Comparison of ENCODE assay signal across 19 mouse cellular contexts in genomic region chr14:111583076-111583475, GRCm38 (mm10).
A peak's percentile ranks its signal among the peaks of the same experiment; 100 is the strongest.
DNase-seq lines count a peak whose midpoint lies in the region; ATAC-seq and TF ChIP-seq lines count a peak whose summit lies in the region.
"Had no signal": no experiment of that assay in that cellular context is flagged by ENCODE, and none has a peak within 500 bp of the region (broad histone marks: within the 10 kb centered on the region; RNA-seq: fewer than 3 reads in every experiment).

No protein-coding gene starts in this region.

- no peak overlapping the region for H3K27ac ChIP-seq in hindbrain, postnatal 0 days
- H3K27ac ChIP-seq in hindbrain, embryonic 11.5 days (ENCODE audit: low read depth, low read length) = no peak overlapping the region
- no peak overlapping the region for H3K27ac ChIP-seq in lung, postnatal 0 days (ENCODE audit: low read length)
- no peak overlapping the region for H3K27ac ChIP-seq in stomach, postnatal 0 days (replicated peaks)
- H3K27ac ChIP-seq: embryonic facial prominence, embryonic 13.5 days; heart, embryonic 10.5 days; hindbrain, embryonic 15.5 days; neural tube, embryonic 15.5 days had no signal

- H3K4me2 ChIP-seq in hindbrain, postnatal 0 days (ENCODE audit: low read depth, low read length) = no peak overlapping the region
- no peak overlapping the region for H3K4me2 ChIP-seq in hindbrain, embryonic 11.5 days (replicated peaks; ENCODE audit: low read depth, low read length)
- H3K4me2 ChIP-seq in lung, postnatal 0 days (replicated peaks; ENCODE audit: low read depth, low read length) = no peak overlapping the region
- H3K4me2 ChIP-seq in stomach, postnatal 0 days (replicated peaks; ENCODE audit: low read depth) = no peak overlapping the region
- H3K4me2 ChIP-seq: embryonic facial prominence, embryonic 13.5 days; hindbrain, embryonic 15.5 days; neural tube, embryonic 15.5 days had no signal

- TF ChIP-seq EP300 in lung, postnatal 0 days (IDR thresholded peaks at IDR 0.05) = no peak
- TF ChIP-seq EP300 in stomach, postnatal 0 days (optimal IDR thresholded peaks at IDR 0.05) = no peak

- H3K36me3 ChIP-seq in hindbrain, postnatal 0 days (ENCODE audit: insufficient read depth, low read length) = no peaks in the 10 kb centered on the region
- no peaks in the 10 kb centered on the region for H3K36me3 ChIP-seq in hindbrain, embryonic 11.5 days (ENCODE audit: control insufficient read depth, insufficient read depth, low read length)
- no peaks in the 10 kb centered on the region for H3K36me3 ChIP-seq in lung, postnatal 0 days (ENCODE audit: insufficient read depth, low read length)
- H3K36me3 ChIP-seq in stomach, postnatal 0 days (ENCODE audit: control insufficient read depth, insufficient read depth, low read length) = no peaks in the 10 kb centered on the region
- H3K36me3 ChIP-seq: embryonic facial prominence, embryonic 13.5 days; heart, embryonic 10.5 days; hindbrain, embryonic 15.5 days; neural tube, embryonic 15.5 days had no signal

- peak; percentile 30 for TF ChIP-seq CTCF in hindbrain, postnatal 0 days (IDR thresholded peaks at IDR 0.05; ENCODE audit: low read depth)
- TF ChIP-seq CTCF in lung, postnatal 0 days (IDR thresholded peaks at IDR 0.05) = 0 out of 2 replicates have a peak, but pooled peaks have one; percentile 9
- TF ChIP-seq CTCF in stomach, postnatal 0 days (IDR thresholded peaks at IDR 0.05; ENCODE audit: low read depth) = peak; percentile 52

- no peaks in the 10 kb centered on the region for H3K9me3 ChIP-seq in hindbrain, postnatal 0 days (ENCODE audit: low read length)
- H3K9me3 ChIP-seq in hindbrain, embryonic 11.5 days (ENCODE audit: control insufficient read depth, low read length) = no peaks in the 10 kb centered on the region
- no peaks in the 10 kb centered on the region for H3K9me3 ChIP-seq in lung, postnatal 0 days (ENCODE audit: low read length)
- no peaks in the 10 kb centered on the region for H3K9me3 ChIP-seq in stomach, postnatal 0 days (ENCODE audit: control insufficient read depth, low read length)
- H3K9me3 ChIP-seq: embryonic facial prominence, embryonic 13.5 days; heart, embryonic 10.5 days; hindbrain, embryonic 15.5 days; megakaryocyte, embryonic 14.5 days; neural tube, embryonic 15.5 days had no signal

- H3K27me3 ChIP-seq in hindbrain, postnatal 0 days (ENCODE audit: insufficient read depth, low read length) = no peaks in the 10 kb centered on the region
- H3K27me3 ChIP-seq in hindbrain, embryonic 11.5 days (ENCODE audit: control insufficient read depth, insufficient read depth, low read length) = no peaks in the 10 kb centered on the region
- no peaks in the 10 kb centered on the region for H3K27me3 ChIP-seq in lung, postnatal 0 days (replicated peaks; ENCODE audit: insufficient read depth, low read length)
- no peaks in the 10 kb centered on the region for H3K27me3 ChIP-seq in stomach, postnatal 0 days (ENCODE audit: control insufficient read depth, insufficient read depth, low read length)
- H3K27me3 ChIP-seq: embryonic facial prominence, embryonic 13.5 days; hindbrain, embryonic 15.5 days; megakaryocyte, embryonic 14.5 days; neural tube, embryonic 15.5 days had no signal

- DNase-seq in cerebellum, adult 9-10 months = peak; percentile 4
- no peak for DNase-seq in cerebellum, adult 11-12 months
- peak; percentile 30 for DNase-seq in hindbrain, postnatal 0 days (ENCODE audit: low spot score)
- DNase-seq in hindbrain, embryonic 11.5 days (ENCODE audit: low spot score) = no peak
- peak; percentile 4 for DNase-seq in lung, postnatal 0 days (ENCODE audit: low spot score)
- no peak for DNase-seq in lung, postnatal 25 days (ENCODE audit: low spot score)
- no peak for DNase-seq in stomach, postnatal 0 days (ENCODE audit: low spot score)
- DNase-seq in neural tube, embryonic 10.5 days (ENCODE audit: extremely low spot score, low spot score) = no peak
- DNase-seq: B cell, adult 2 months; cerebellum, adult 18-20 months; gastrocnemius, postnatal 25 days; heart, postnatal 14 days; kidney, adult 8-10 months; spleen, adult 18-20 months had no signal

- H3K4me3 ChIP-seq in hindbrain, postnatal 0 days (ENCODE audit: low read length) = no peak overlapping the region
- no peak overlapping the region for H3K4me3 ChIP-seq in hindbrain, embryonic 11.5 days (ENCODE audit: low read depth, low read length)
- H3K4me3 ChIP-seq in lung, postnatal 0 days (ENCODE audit: low read depth, low read length) = no peak overlapping the region
- H3K4me3 ChIP-seq in stomach, postnatal 0 days (ENCODE audit: low read depth, low read length) = no peak overlapping the region
- H3K4me3 ChIP-seq: embryonic facial prominence, embryonic 13.5 days; heart, embryonic 10.5 days; hindbrain, embryonic 15.5 days; megakaryocyte, embryonic 14.5 days; neural tube, embryonic 15.5 days had no signal

- H3K4me1 ChIP-seq in hindbrain, postnatal 0 days (ENCODE audit: insufficient read depth, low read length) = no peaks in the 10 kb centered on the region
- no peaks in the 10 kb centered on the region for H3K4me1 ChIP-seq in hindbrain, embryonic 11.5 days (replicated peaks; ENCODE audit: control insufficient read depth, insufficient read depth, low read length)
- H3K4me1 ChIP-seq in lung, postnatal 0 days (ENCODE audit: insufficient read depth, low read depth, low read length) = no peaks in the 10 kb centered on the region
- H3K4me1 ChIP-seq in stomach, postnatal 0 days (replicated peaks; ENCODE audit: control insufficient read depth, insufficient read depth) = no peaks in the 10 kb centered on the region
- H3K4me1 ChIP-seq: embryonic facial prominence, embryonic 13.5 days; heart, embryonic 10.5 days; hindbrain, embryonic 15.5 days; megakaryocyte, embryonic 14.5 days; neural tube, embryonic 15.5 days had no signal

- no peak overlapping the region for H3K9ac ChIP-seq in hindbrain, postnatal 0 days (replicated peaks; ENCODE audit: low read length)
- no peak overlapping the region for H3K9ac ChIP-seq in hindbrain, embryonic 11.5 days (ENCODE audit: low read depth, low read length)
- H3K9ac ChIP-seq in lung, postnatal 0 days (replicated peaks; ENCODE audit: low read depth) = no peak overlapping the region
- no peak overlapping the region for H3K9ac ChIP-seq in stomach, postnatal 0 days (ENCODE audit: low read length)
- H3K9ac ChIP-seq: embryonic facial prominence, embryonic 13.5 days; hindbrain, embryonic 15.5 days; neural tube, embryonic 15.5 days had no signal

- WGBS in hindbrain, postnatal 0 days = 74% methylated on average over 6 of the region's 6 CpGs
- WGBS in hindbrain, embryonic 11.5 days = 86% methylated on average over 6 of the region's 6 CpGs
- 73% methylated on average over 6 of the region's 6 CpGs for WGBS in lung, postnatal 0 days
- 73% methylated on average over 6 of the region's 6 CpGs for WGBS in stomach, postnatal 0 days

- ATAC-seq in hindbrain, postnatal 0 days = no peak
- ATAC-seq in hindbrain, embryonic 11.5 days (ENCODE audit: low FRiP score) = no peak
- no peak for ATAC-seq in lung, postnatal 0 days
- no peak for ATAC-seq in stomach, postnatal 0 days (ENCODE audit: low FRiP score, low TSS enrichment)

Comparison
In these comparisons a context has a peak if more than half of its experiments do, and no peak if none do; other contexts are left out.
1. DNase-seq: peak in cerebellum, adult 9-10 months (single experiment), hindbrain, postnatal 0 days (single experiment) and lung, postnatal 0 days (single experiment); none in cerebellum, adult 11-12 months (single experiment), hindbrain, embryonic 11.5 days (single experiment), lung, postnatal 25 days (single experiment), stomach, postnatal 0 days (single experiment) and neural tube, embryonic 10.5 days (single experiment).
2. Peak in every context shown above with its lines, with median percentiles within 50 percentile points of each other: CTCF ChIP-seq.